Mouse (Mus musculus): ENCODE results near the gene Gpr137c. TPM values are rescaled to one million over a fixed set of nuclear protein-coding genes. Genes with fewer than 3 reads are reported as not detected.

Gpr137c gene
- total and polyA plus RNA-seq, 2 experiments from 2014 or later: 1.6 to 20.6 TPM

DNA sequence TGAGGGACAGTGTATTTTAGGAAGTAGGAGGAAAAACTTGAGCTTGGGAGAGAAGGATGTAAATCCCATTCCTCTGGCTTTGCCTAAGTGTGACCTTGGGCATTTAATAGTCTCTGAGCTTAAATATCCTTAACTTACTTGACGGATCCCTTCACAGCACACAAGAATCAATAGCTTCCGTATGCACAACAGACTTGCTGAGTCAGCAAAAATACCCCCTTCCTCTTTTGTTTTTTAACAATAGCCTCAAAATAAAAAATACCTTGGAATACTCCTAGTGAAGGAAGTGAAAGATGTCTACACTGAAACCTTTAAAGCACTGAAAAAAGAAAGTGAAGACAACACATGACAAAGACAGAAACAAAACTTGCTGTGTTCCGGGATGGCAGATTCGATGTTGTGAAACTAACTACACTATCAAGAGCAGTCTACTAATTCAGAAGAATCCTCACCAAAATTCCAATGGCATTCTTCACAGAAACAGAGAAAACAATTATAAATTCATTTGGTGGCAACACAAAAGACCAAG lies 32.1 kb downstream of the Gpr137c start:
- ATAC-seq (ENCODE audit: insufficient read depth, low read depth) (no peak), DNase-seq (ENCODE audit: low spot score) (no peak)
- TF ChIP-seq CTCF (IDR thresholded peaks at IDR 0.05; ENCODE audit: low read depth) (no peak), EP300 (IDR thresholded peaks at IDR 0.05; ENCODE audit: low read depth) (no peak)
- Histone ChIP-seq H3K27ac (ENCODE audit: low read depth) (no peak overlapping the region), H3K4me3 (ENCODE audit: low read depth, low read length) (no peak overlapping the region), H3K4me1 (ENCODE audit: control insufficient read depth, insufficient read depth) (no peaks in the 10 kb centered on the region), H3K27me3 (ENCODE audit: control insufficient read depth, insufficient read depth, low read length) (no peaks in the 10 kb centered on the region), H3K4me2 (ENCODE audit: low read depth, low read length) (no peak overlapping the region), H3K9ac (replicated peaks; ENCODE audit: low read depth, low read length) (no peak overlapping the region), H3K36me3 (replicated peaks; ENCODE audit: control insufficient read depth, insufficient read depth, low read length) (no peaks in the 10 kb centered on the region), H3K9me3 (replicated peaks; ENCODE audit: control insufficient read depth, low read length) (no peaks in the 10 kb centered on the region)
- 84% methylated on average over 4 of the region's 4 CpGs for WGBS

DNA sequence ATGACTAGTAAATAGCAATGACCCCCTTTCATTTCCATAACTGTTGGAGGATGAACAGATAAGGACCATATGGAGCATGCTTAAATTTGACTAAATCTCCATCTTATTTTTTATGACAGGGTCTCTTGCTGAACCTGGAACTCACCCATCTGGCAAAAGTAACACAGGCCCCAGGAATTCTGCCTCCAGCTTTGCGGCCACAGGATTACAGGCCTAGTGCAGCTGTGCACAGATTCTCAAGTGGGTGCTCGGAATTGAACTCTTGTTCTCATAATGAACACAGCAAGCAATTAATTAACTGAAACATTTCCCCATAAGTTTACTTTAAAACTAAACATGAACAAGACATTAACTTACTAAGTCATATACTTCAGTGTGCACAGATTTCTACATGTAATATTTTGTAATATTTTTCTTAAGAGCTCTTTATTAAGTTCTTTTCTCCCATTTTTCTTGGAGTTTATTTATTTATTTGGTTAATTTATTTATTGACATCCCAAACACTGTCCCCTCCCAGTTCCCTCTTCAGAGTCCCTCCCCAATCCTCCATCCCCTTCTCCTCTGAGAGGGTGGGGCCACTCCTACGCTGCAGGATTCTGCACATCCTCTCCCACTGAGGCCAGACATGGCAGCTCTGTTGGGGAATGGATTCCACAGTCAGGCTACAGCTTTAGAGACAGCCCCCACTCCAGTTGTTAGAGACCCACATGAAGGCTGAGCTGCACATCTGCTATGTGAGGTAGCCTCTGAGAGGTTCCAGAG lies 44.5 kb downstream of the Gpr137c start:
- H3K36me3 ChIP-seq (replicated peaks; ENCODE audit: control insufficient read depth, insufficient read depth, low read length): no peaks in the 10 kb centered on the region
- no peak overlapping the region for H3K9ac ChIP-seq (replicated peaks; ENCODE audit: low read depth, low read length)
- TF ChIP-seq EP300 (IDR thresholded peaks at IDR 0.05; ENCODE audit: low read depth) (no peak), CTCF (IDR thresholded peaks at IDR 0.05; ENCODE audit: low read depth) (no peak)
- no peaks in the 10 kb centered on the region for H3K27me3 ChIP-seq (ENCODE audit: control insufficient read depth, insufficient read depth, low read length)
- no peak overlapping the region for H3K27ac ChIP-seq (ENCODE audit: low read depth)
- 0 out of 2 replicates have a peak, but pooled peaks cover 4% of the 10 kb centered on the region for H3K9me3 ChIP-seq (replicated peaks; ENCODE audit: control insufficient read depth, low read length)
- no peak for DNase-seq (ENCODE audit: low spot score)
- H3K4me3 ChIP-seq (ENCODE audit: low read depth, low read length): no peak overlapping the region
- no peaks in the 10 kb centered on the region for H3K4me1 ChIP-seq (ENCODE audit: control insufficient read depth, insufficient read depth)
- ATAC-seq (ENCODE audit: insufficient read depth, low read depth): no peak
- no peak overlapping the region for H3K4me2 ChIP-seq (ENCODE audit: low read depth, low read length)
- 81% methylated on average over 3 of the region's 3 CpGs for WGBS

DNA sequence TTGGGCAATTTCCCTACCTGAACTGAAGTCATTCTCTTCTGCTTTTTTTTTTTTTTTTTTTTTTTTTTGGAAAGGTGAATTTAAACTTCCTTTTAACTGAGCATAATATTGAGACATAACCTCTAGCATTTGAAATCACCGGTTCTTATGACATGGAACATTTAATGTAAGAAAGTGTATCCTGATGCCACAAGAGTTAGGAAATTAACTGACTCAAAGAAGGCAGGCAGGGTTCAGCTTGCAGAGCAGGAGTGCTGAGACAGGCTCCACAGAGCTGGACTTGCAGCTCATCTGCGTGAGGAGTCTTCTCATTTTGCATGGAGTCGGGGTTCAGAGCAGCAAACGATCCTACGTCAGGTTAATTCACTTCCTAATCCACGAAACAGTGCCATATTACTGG lies 56.3 kb downstream of the Gpr137c start:
- Histone ChIP-seq H3K27me3 (ENCODE audit: control insufficient read depth, insufficient read depth, low read length) (no peaks in the 10 kb centered on the region), H3K9me3 (replicated peaks; ENCODE audit: control insufficient read depth, low read length) (no peaks in the 10 kb centered on the region), H3K4me3 (ENCODE audit: low read depth, low read length) (no peak overlapping the region), H3K36me3 (replicated peaks; ENCODE audit: control insufficient read depth, insufficient read depth, low read length) (no peaks in the 10 kb centered on the region), H3K4me1 (ENCODE audit: control insufficient read depth, insufficient read depth) (no peaks in the 10 kb centered on the region), H3K4me2 (ENCODE audit: low read depth, low read length) (no peak overlapping the region), H3K27ac (ENCODE audit: low read depth) (no peak overlapping the region), H3K9ac (replicated peaks; ENCODE audit: low read depth, low read length) (no peak overlapping the region)
- WGBS: 88% methylated on average over 6 of the region's 6 CpGs
- no peak for ATAC-seq (ENCODE audit: insufficient read depth, low read depth)
- no peak for DNase-seq (ENCODE audit: low spot score)
- TF ChIP-seq CTCF (IDR thresholded peaks at IDR 0.05; ENCODE audit: low read depth): no peak

DNA sequence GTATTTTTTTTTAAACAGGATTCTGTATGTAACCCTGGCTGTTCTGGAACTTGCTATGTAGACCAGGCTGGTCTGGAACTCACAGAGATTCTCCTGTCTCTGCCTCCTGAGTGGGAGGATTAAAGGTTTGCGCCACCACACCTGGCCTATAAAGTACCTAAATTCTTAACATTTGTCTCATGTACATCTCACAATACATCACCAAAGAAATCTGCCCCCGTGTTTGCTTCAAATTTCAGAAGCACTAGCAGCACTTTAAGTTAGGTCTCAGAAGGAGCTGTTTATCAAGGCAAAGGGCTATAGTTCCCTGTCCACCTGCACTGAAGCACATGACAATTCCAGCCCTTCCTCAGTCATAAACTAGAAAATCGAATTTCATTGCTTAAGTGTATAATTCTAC lies 62.5 kb downstream of the Gpr137c start:
- H3K27me3 ChIP-seq (ENCODE audit: control insufficient read depth, insufficient read depth, low read length): no peaks in the 10 kb centered on the region
- no peak overlapping the region for H3K4me2 ChIP-seq (ENCODE audit: low read depth, low read length)
- no peak overlapping the region for H3K9ac ChIP-seq (replicated peaks; ENCODE audit: low read depth, low read length)
- peaks cover 10% of the 10 kb centered on the region for H3K36me3 ChIP-seq (replicated peaks; ENCODE audit: control insufficient read depth, insufficient read depth, low read length)
- WGBS: 80% methylated on average over 3 of the region's 3 CpGs
- H3K27ac ChIP-seq (ENCODE audit: low read depth): no peak overlapping the region
- H3K9me3 ChIP-seq (replicated peaks; ENCODE audit: control insufficient read depth, low read length): no peaks in the 10 kb centered on the region
- TF ChIP-seq CTCF (IDR thresholded peaks at IDR 0.05; ENCODE audit: low read depth) (no peak), EP300 (IDR thresholded peaks at IDR 0.05; ENCODE audit: low read depth) (no peak)
- no peak overlapping the region for H3K4me3 ChIP-seq (ENCODE audit: low read depth, low read length)
- DNase-seq (ENCODE audit: low spot score): no peak
- H3K4me1 ChIP-seq (ENCODE audit: control insufficient read depth, insufficient read depth): no peaks in the 10 kb centered on the region
- ATAC-seq (ENCODE audit: insufficient read depth, low read depth): no peak

DNA sequence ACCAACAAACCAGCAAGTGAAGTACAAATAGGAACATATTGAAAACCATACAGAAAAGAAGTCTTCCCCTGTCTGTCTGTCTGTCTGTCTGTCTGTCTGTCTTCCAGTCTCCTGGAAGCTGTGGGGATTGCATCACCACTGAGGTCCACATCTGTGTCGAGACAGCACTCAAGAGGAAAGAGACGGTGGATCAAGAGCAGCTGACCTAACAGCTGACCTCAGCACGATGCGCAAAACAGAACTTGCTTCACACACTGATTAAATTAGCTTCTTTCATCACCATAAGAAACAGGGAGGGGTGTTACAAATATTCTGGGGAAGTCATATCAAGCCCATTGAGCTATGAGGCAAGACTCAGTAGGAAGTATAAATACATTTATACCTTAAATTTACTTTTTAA lies 72.1 kb downstream of the Gpr137c start:
- peaks cover 54% of the 10 kb centered on the region for H3K36me3 ChIP-seq (replicated peaks; ENCODE audit: control insufficient read depth, insufficient read depth, low read length)
- WGBS: 69% methylated on average over 4 of the region's 4 CpGs
- ATAC-seq (ENCODE audit: insufficient read depth, low read depth): no peak

DNA sequence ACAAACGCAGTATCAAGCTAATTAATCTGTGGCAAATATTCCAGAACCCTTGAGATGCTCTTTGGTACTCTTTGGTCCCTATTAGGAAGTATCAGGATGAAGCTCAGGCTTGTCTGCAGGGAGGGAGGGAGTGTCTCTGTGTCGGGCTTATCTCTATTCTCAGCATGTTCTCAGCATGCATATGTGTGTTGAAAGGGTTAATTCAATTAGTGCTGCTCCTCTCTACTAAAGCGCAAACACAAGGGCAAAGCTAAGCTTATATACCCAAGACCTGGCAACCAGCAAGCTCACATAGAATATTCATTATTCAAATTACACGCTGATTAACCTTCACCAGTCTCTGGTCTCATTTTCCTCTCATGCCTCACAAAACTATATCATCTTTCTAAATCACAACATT lies 84.4 kb downstream of the Gpr137c start:
- Histone ChIP-seq H3K27ac (ENCODE audit: low read depth) (no peak overlapping the region), H3K4me3 (ENCODE audit: low read depth, low read length) (no peak overlapping the region), H3K9ac (replicated peaks; ENCODE audit: low read depth, low read length) (no peak overlapping the region), H3K36me3 (replicated peaks; ENCODE audit: control insufficient read depth, insufficient read depth, low read length) (peaks cover 48% of the 10 kb centered on the region), H3K27me3 (ENCODE audit: control insufficient read depth, insufficient read depth, low read length) (no peaks in the 10 kb centered on the region), H3K4me1 (ENCODE audit: control insufficient read depth, insufficient read depth) (no peaks in the 10 kb centered on the region), H3K4me2 (ENCODE audit: low read depth, low read length) (no peak overlapping the region), H3K9me3 (replicated peaks; ENCODE audit: control insufficient read depth, low read length) (no peaks in the 10 kb centered on the region)
- TF ChIP-seq EP300 (IDR thresholded peaks at IDR 0.05; ENCODE audit: low read depth) (no peak), CTCF (IDR thresholded peaks at IDR 0.05; ENCODE audit: low read depth) (no peak)
- DNase-seq (ENCODE audit: low spot score) (no peak), ATAC-seq (ENCODE audit: insufficient read depth, low read depth) (no peak)
- WGBS: 60% methylated on average over 4 of the region's 4 CpGs

More for the DNA sequence above, 72.1 kb downstream of the Gpr137c start:
- TF ChIP-seq EP300 (IDR thresholded peaks at IDR 0.05; ENCODE audit: low read depth) (no peak), CTCF (IDR thresholded peaks at IDR 0.05; ENCODE audit: low read depth) (no peak)
- Histone ChIP-seq H3K9ac (replicated peaks; ENCODE audit: low read depth, low read length) (no peak overlapping the region), H3K4me2 (ENCODE audit: low read depth, low read length) (no peak overlapping the region), H3K9me3 (replicated peaks; ENCODE audit: control insufficient read depth, low read length) (no peaks in the 10 kb centered on the region), H3K27ac (ENCODE audit: low read depth) (no peak overlapping the region), H3K27me3 (ENCODE audit: control insufficient read depth, insufficient read depth, low read length) (no peaks in the 10 kb centered on the region), H3K4me1 (ENCODE audit: control insufficient read depth, insufficient read depth) (no peaks in the 10 kb centered on the region), H3K4me3 (ENCODE audit: low read depth, low read length) (no peak overlapping the region)
- DNase-seq (ENCODE audit: low spot score): no peak
